Mouse (Mus musculus) MEL (cell line): Measurements from ENCODE around the gene Ccng2. TPM values are rescaled to one million over a fixed set of nuclear protein-coding genes. Genes with fewer than 3 reads are reported as not detected.

Experiments
- DNase-seq: peaks from one replicate; pipeline ENCODE4 v3.0.0; 2011; ENCODE audit warnings: low read depth, low spot score
- H3K27ac ChIP-seq: 2 replicates; pipeline ENCODE4 v1.5.1; 2012; ENCODE audit warnings: low read depth, mild to moderate bottlenecking, control low read depth, low read length, moderate library complexity; ENCODE audit not compliant: control insufficient read depth
- H3K27me3 ChIP-seq, 2 experiments: fragments of 150-350 bp in 1 of 2; sonication (generic) in 1 of 2; 2 replicates each; pipeline ENCODE4 v1.6.1; 2012; ENCODE audit warnings: low read length in 2 of 2, mild to moderate bottlenecking in 2 of 2, improper control_type of control experiment in 1 of 2, moderate library complexity in 1 of 2; ENCODE audit not compliant: insufficient read depth in 2 of 2, control insufficient read depth in 1 of 2
- H3K36me3 ChIP-seq, 2 experiments: 2 replicates each; pipeline ENCODE4 v1.6.1; 2012 to 2014; ENCODE audit warnings: low read length in 2 of 2, improper control_type of control experiment in 1 of 2, inconsistent platforms in 1 of 2, mild to moderate bottlenecking in 1 of 2; ENCODE audit not compliant: insufficient read depth in 2 of 2, control insufficient read depth in 1 of 2
- H3K4me1 ChIP-seq, 2 experiments: fragments of 150-350 bp in 1 of 2; sonication (generic) in 1 of 2; 2 replicates each; pipeline ENCODE4 v1.6.1; 2012; ENCODE audit warnings: low read length in 2 of 2, improper control_type of control experiment in 1 of 2, mild to moderate bottlenecking in 1 of 2; ENCODE audit not compliant: insufficient read depth in 2 of 2, control insufficient read depth in 1 of 2
- H3K4me3 ChIP-seq, 2 experiments: fragments of 150-350 bp in 1 of 2; sonication (generic) in 1 of 2; 2 replicates each; pipeline ENCODE4 v1.5.1; 2012; ENCODE audit warnings: low read depth in 2 of 2, low read length in 2 of 2, mild to moderate bottlenecking in 2 of 2, moderate library complexity in 2 of 2, control low read depth in 1 of 2, improper control_type of control experiment in 1 of 2; ENCODE audit not compliant: control insufficient read depth in 1 of 2, insufficient read depth in 1 of 2
- H3K79me2 ChIP-seq: 2 replicates; pipeline ENCODE4 v1.6.1; 2012; ENCODE audit warnings: mild to moderate bottlenecking, low read length, moderate library complexity; ENCODE audit not compliant: control insufficient read depth, poor library complexity, insufficient read depth
- H3K9ac ChIP-seq: 2 replicates; pipeline ENCODE4 v1.6.1; 2012; ENCODE audit warnings: low read depth, mild to moderate bottlenecking, control low read depth, low read length, moderate library complexity; ENCODE audit not compliant: control insufficient read depth, poor library complexity, severe bottlenecking
- H3K9me3 ChIP-seq: fragments of 150-350 bp; sonication (generic); replicated peaks from 2 replicates; pipeline ENCODE4 v1.6.1; 2012; ENCODE audit warnings: mild to moderate bottlenecking, low read length, improper control_type of control experiment, moderate library complexity; ENCODE audit not compliant: insufficient read depth
- CHD2 ChIP-seq: IDR thresholded peaks from 2 replicates; pipeline ENCODE4 v1.6.1; 2011; ENCODE audit warnings: low read length, improper control_type of control experiment
- CTCF ChIP-seq, 3 experiments: IDR thresholded peaks in 2 of 3; conservative IDR thresholded peaks in 1 of 3; 2 replicates each; pipeline ENCODE4 v1.5.1; 2011 to 2012; ENCODE audit warnings: low read length in 3 of 3, low read depth in 2 of 3, mild to moderate bottlenecking in 2 of 3, improper control_type of control experiment in 1 of 3, inconsistent platforms in 1 of 3, mixed read lengths in 1 of 3, moderate library complexity in 1 of 3; ENCODE audit not compliant: control insufficient read depth in 1 of 3, insufficient read depth in 1 of 3, poor library complexity in 1 of 3, severe bottlenecking in 1 of 3
- E2F4 ChIP-seq: IDR thresholded peaks from 2 replicates; pipeline ENCODE4 v1.6.1; 2011; ENCODE audit warnings: low read depth, low read length, improper control_type of control experiment, borderline replicate concordance
- ELF1 ChIP-seq: IDR thresholded peaks from 2 replicates; pipeline ENCODE4 v1.6.1; 2014; ENCODE audit warnings: low read depth, mild to moderate bottlenecking, inconsistent platforms, low read length, improper control_type of control experiment, moderate library complexity
- GABPA ChIP-seq: IDR thresholded peaks from 2 replicates; pipeline ENCODE4 v1.6.1; 2012; ENCODE audit warnings: low read depth, mild to moderate bottlenecking, inconsistent platforms, low read length, improper control_type of control experiment, moderate library complexity
- GATA1 ChIP-seq: IDR thresholded peaks from 2 replicates; pipeline ENCODE4 v1.6.1; 2011; ENCODE audit warnings: low read depth, low read length, improper control_type of control experiment
- HCFC1 ChIP-seq: IDR thresholded peaks from 2 replicates; pipeline ENCODE4 v1.6.1; 2012; ENCODE audit warnings: low read depth, mild to moderate bottlenecking, inconsistent platforms, low read length, improper control_type of control experiment, moderate library complexity
- JUND ChIP-seq: IDR thresholded peaks from 2 replicates; pipeline ENCODE4 v1.6.1; 2011; ENCODE audit warnings: low read depth, mild to moderate bottlenecking, improper control_type of control experiment, low read length
- KAT2A ChIP-seq: conservative IDR thresholded peaks from 2 replicates; pipeline ENCODE4 v1.6.1; 2012; ENCODE audit warnings: low read depth, low read length, improper control_type of control experiment, inconsistent platforms
- MAFK ChIP-seq: IDR thresholded peaks from 2 replicates; pipeline ENCODE4 v1.6.1; 2011; ENCODE audit warnings: low read depth, mild to moderate bottlenecking, low read length, improper control_type of control experiment, borderline replicate concordance
- MAX ChIP-seq: IDR thresholded peaks from 2 replicates; pipeline ENCODE4 v1.6.1; 2011; ENCODE audit warnings: low read length, improper control_type of control experiment
- MAZ ChIP-seq: IDR thresholded peaks from 2 replicates; pipeline ENCODE4 v1.6.1; 2012; ENCODE audit warnings: low read depth, mild to moderate bottlenecking, inconsistent platforms, low read length, improper control_type of control experiment
- MXI1 ChIP-seq: IDR thresholded peaks from 2 replicates; pipeline ENCODE4 v1.6.1; 2011; ENCODE audit warnings: mild to moderate bottlenecking, low read depth, low read length, improper control_type of control experiment
- MYB ChIP-seq: IDR thresholded peaks from 2 replicates; pipeline ENCODE4 v1.6.1; 2011; ENCODE audit warnings: mild to moderate bottlenecking, low read depth, low read length, improper control_type of control experiment
- MYC ChIP-seq: IDR thresholded peaks from 2 replicates; pipeline ENCODE4 v1.6.1; 2011; ENCODE audit warnings: low read depth, mild to moderate bottlenecking, low read length, improper control_type of control experiment, moderate library complexity
- NELFE ChIP-seq: IDR thresholded peaks from 2 replicates; pipeline ENCODE4 v1.6.1; 2011; ENCODE audit warnings: low read depth, low read length, improper control_type of control experiment
- POLR2AphosphoS2 ChIP-seq: IDR thresholded peaks from 2 replicates; pipeline ENCODE4 v1.6.1; 2011; ENCODE audit warnings: low read length, improper control_type of control experiment
- POLR2AphosphoS5 ChIP-seq: IDR thresholded peaks from 2 replicates; pipeline ENCODE4 v1.6.1; 2012; ENCODE audit warnings: low read depth, borderline replicate concordance, mild to moderate bottlenecking, inconsistent platforms, low read length, moderate library complexity, mixed read lengths
- TBP ChIP-seq: IDR thresholded peaks from 2 replicates; pipeline ENCODE4 v1.8.0; 2011; ENCODE audit warnings: low read depth, low read length, improper control_type of control experiment
- TCF12 ChIP-seq: IDR thresholded peaks from 2 replicates; pipeline ENCODE4 v1.6.1; 2014; ENCODE audit warnings: low read depth, mild to moderate bottlenecking, inconsistent platforms, low read length, improper control_type of control experiment, moderate library complexity
- UBTF ChIP-seq: IDR thresholded peaks from 2 replicates; pipeline ENCODE4 v1.6.1; 2012; ENCODE audit warnings: low read depth, mild to moderate bottlenecking, inconsistent platforms, low read length, improper control_type of control experiment, moderate library complexity, borderline replicate concordance; ENCODE audit not compliant: insufficient read depth
- USF1 ChIP-seq: IDR thresholded peaks from 2 replicates; pipeline ENCODE4 v1.6.1; 2014; ENCODE audit warnings: low read depth, mild to moderate bottlenecking, inconsistent platforms, low read length, improper control_type of control experiment, moderate library complexity
- USF2 ChIP-seq, 2 experiments: IDR thresholded peaks; 2 replicates each; pipeline ENCODE4 v1.6.1; 2011 to 2012; ENCODE audit warnings: improper control_type of control experiment in 2 of 2, low read length in 2 of 2, borderline replicate concordance in 1 of 2, inconsistent platforms in 1 of 2, low read depth in 1 of 2, mild to moderate bottlenecking in 1 of 2; ENCODE audit not compliant: insufficient read depth in 1 of 2
- ZKSCAN1 ChIP-seq: IDR thresholded peaks from 2 replicates; pipeline ENCODE4 v1.6.1; 2012; ENCODE audit warnings: low read depth, mild to moderate bottlenecking, inconsistent platforms, low read length, improper control_type of control experiment, moderate library complexity
- ZMIZ1 ChIP-seq: IDR thresholded peaks from 2 replicates; pipeline ENCODE4 v1.6.1; 2012; ENCODE audit warnings: low read depth, mild to moderate bottlenecking, inconsistent platforms, low read length, improper control_type of control experiment, moderate library complexity
- ZNF384 ChIP-seq: IDR thresholded peaks from 2 replicates; pipeline ENCODE4 v1.6.1; 2012; ENCODE audit warnings: low read depth, mild to moderate bottlenecking, inconsistent platforms, low read length, improper control_type of control experiment
- polyA plus RNA-seq, 2 experiments: library from polyadenylated mRNA; stranded (reverse) in 1 of 2; unstranded in 1 of 2; fragments of >175 nt in 1 of 2; fragments of >200 nt in 1 of 2; gene quantifications; 2 replicates each; pipeline versions ENCODE4 v1.2.1 to v1.2.4; 2012; ENCODE audit warnings: low replicate concordance in 2 of 2, low read depth in 1 of 2; ENCODE audit not compliant: insufficient read length in 2 of 2, insufficient read depth in 1 of 2, missing spikeins in 1 of 2
- total RNA-seq: library from RNA; depleted of rRNA; stranded (reverse); fragments of 300-350 nt; gene quantifications from 2 replicates; pipeline ENCODE4 v1.2.3, GENCODE M21; 2012

Ccng2 gene
- total and polyA plus RNA-seq, 3 experiments = 1.0 to 3.7 TPM; not detected in 1

GRCm38 (mm10) chr5:93234130-93234529 is 32.9 kb upstream of the Ccng2 start:
- Histone ChIP-seq H3K36me3 (peaks cover 0 to 7% of the 10 kb centered on the region in 2 experiments; a peak in 2 of 4 replicates), H3K79me2 (no peaks in the 10 kb centered on the region), H3K27ac (no peak overlapping the region), H3K9me3 (no peaks in the 10 kb centered on the region), H3K27me3 (no peaks in the 10 kb centered on the region), H3K4me3 (no peak overlapping the region), H3K9ac (no peak overlapping the region), H3K4me1 (peaks cover 0 to 8% of the 10 kb centered on the region in 2 experiments; a peak in 2 of 4 replicates)
- no peak for DNase-seq
- TF ChIP-seq MAFK = no peak
- TF ChIP-seq ZNF384 = no peak
- TF ChIP-seq USF1 = no peak
- no peak for TF ChIP-seq MYB
- TF ChIP-seq POLR2AphosphoS5 = no peak
- TF ChIP-seq NELFE = no peak
- no peak for TF ChIP-seq GATA1

GRCm38 (mm10) chr5:93234605-93235004 is 32.5 kb upstream of the Ccng2 start:
- Histone ChIP-seq H3K36me3 (peaks cover 0 to 11% of the 10 kb centered on the region in 2 experiments; a peak in 2 of 4 replicates), H3K27ac (no peak overlapping the region), H3K4me3 (no peak overlapping the region), H3K9ac (no peak overlapping the region), H3K27me3 (no peaks in the 10 kb centered on the region), H3K4me1 (peaks cover 0 to 9% of the 10 kb centered on the region in 2 experiments; a peak in 2 of 4 replicates), H3K79me2 (no peaks in the 10 kb centered on the region), H3K9me3 (no peaks in the 10 kb centered on the region)
- TF ChIP-seq MYC (no peak), MXI1 (no peak), KAT2A (no peak)
- DNase-seq = no peak

- peaks cover 6 to 15% of the 10 kb centered on the region in 2 experiments; a peak in 3 of 4 replicates for H3K4me1 ChIP-seq
These were observed 31.2 kb upstream of the Ccng2 start for GRCm38 (mm10) chr5:93235888-93236287.

More at GRCm38 (mm10) chr5:93235888-93236287, 31.2 kb upstream of the Ccng2 start:
- no peak for TF ChIP-seq USF2 (IDR thresholded peaks at IDR 0.05; ENCODE audit: borderline replicate concordance in 1 of 2, insufficient read depth in 1 of 2, low read depth in 1 of 2, low read length in 2 of 2)
- no peak for TF ChIP-seq NELFE
- no peak for TF ChIP-seq MYB
- TF ChIP-seq CHD2 = no peak
- TF ChIP-seq ELF1 = no peak
- no peak for TF ChIP-seq MAZ
- TF ChIP-seq CTCF (IDR thresholded peaks at IDR 0.05 in 2 of 3, conservative IDR thresholded peaks at IDR 0.05 in 1 of 3; ENCODE audit: control insufficient read depth in 1 of 3, insufficient read depth in 1 of 3, low read depth in 2 of 3, low read length in 3 of 3, poor library complexity in 1 of 3, severe bottlenecking in 1 of 3) = no peak
- TF ChIP-seq ZMIZ1 = no peak
- TF ChIP-seq UBTF = no peak
- no peak for TF ChIP-seq JUND
- TF ChIP-seq E2F4 = no peak
- no peak for TF ChIP-seq TBP
- no peak for TF ChIP-seq TCF12
- no peak for TF ChIP-seq HCFC1
- TF ChIP-seq MAX = no peak
- no peak for TF ChIP-seq MXI1
- TF ChIP-seq POLR2AphosphoS2 = no peak
- TF ChIP-seq ZKSCAN1 = no peak
- TF ChIP-seq USF1 = no peak
- no peak for TF ChIP-seq GABPA
- no peak for DNase-seq
- Histone ChIP-seq H3K36me3 (peaks cover 0 to 19% of the 10 kb centered on the region in 2 experiments; a peak in 2 of 4 replicates), H3K9me3 (no peaks in the 10 kb centered on the region), H3K9ac (no peak overlapping the region), H3K27ac (no peak overlapping the region), H3K4me3 (no peak overlapping the region), H3K27me3 (no peaks in the 10 kb centered on the region), H3K79me2 (no peaks in the 10 kb centered on the region)
